Mouse (Mus musculus) T-helper 17 cell (primary cell): Measurements from ENCODE around the gene Rnase10.
"Not testable (repeated sequence)": the region's sequence is repeated elsewhere in the genome, so short reads cannot be mapped to it uniquely, and the experiment has no call there.

Experiments
- in situ Hi-C, 2 experiments: fragments of 300-600 bp; cut with MboI, MseI; formaldehyde crosslinking; loops; 1 replicate in 1 of 2; 2 replicates in 1 of 2; pipeline ENCODE4 v1.15.1; 2025; ENCODE audit warnings: high pct_unique_total_duplicates in 2 of 2

The Rnase10 gene

GRCm38 (mm10) chr14:51007152-51007801 lies at the start of gene Rnase10:
Gene Rnase10, plus strand, starts transcription at chr14:51007751.
- in situ Hi-C loops: no loop called here

- in situ Hi-C loops: not testable (repeated sequence)
Observed at GRCm38 (mm10) chr14:50958289-50958995, 49.1 kb upstream of the Rnase10 start.

DNA sequence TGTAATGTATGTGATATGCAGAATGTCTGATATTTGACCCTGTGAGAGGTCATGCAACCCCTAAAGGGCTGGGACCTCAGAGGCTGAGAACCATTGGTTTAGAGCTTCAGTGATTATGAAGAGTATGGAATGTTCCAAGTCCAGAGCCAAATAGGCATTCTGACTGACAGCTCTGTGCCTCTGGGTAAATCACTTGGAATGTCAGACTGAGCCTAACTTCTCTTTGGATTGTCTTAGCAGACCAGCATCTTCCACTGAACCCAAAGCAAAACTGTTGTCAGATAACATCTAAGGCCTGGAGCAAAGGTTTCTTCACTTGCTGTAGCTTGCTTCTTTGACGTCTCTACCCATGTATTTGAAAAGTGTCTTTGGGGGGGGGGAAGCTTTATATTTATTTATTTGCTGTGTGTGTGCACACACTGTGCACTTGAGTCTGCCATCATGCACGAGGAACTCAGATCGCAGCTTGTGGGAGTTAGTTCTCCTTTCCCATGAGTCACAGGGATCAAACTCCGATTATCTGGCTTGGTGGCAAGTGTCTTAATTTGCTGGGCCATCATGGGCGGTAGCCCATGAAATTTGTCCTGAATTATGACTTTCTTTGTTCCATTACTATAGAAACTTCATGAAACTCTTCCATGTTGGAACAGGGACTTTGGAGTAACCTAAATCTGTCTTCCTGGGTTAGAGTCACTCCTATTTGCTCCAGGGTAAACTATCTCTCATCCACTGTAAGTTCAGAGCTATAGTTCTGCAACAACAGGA lies 39.2 kb upstream of the Rnase10 start:
- in situ Hi-C loops: no loop called here

DNA sequence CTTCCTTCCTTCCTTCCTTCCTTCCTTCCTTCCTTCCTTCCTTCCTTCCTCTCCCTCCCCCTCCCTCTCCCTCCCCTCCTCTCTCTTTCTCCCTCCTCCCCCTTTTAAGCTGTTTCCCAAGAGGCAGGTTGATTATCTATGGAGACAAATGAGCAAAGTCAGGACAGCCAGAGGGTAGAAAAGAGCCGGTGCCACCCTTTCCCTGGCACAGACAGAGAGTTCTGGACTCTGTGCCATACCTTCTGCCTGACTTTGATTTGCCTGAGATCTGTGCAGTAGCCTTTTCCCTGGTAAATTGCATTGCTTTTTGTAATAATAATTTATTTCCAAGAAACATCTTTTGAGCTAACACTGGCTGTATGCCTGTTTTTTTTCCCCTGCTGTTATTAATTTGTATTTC lies 38.5 kb upstream of the Rnase10 start:
- in situ Hi-C loops: no loop called here

DNA sequence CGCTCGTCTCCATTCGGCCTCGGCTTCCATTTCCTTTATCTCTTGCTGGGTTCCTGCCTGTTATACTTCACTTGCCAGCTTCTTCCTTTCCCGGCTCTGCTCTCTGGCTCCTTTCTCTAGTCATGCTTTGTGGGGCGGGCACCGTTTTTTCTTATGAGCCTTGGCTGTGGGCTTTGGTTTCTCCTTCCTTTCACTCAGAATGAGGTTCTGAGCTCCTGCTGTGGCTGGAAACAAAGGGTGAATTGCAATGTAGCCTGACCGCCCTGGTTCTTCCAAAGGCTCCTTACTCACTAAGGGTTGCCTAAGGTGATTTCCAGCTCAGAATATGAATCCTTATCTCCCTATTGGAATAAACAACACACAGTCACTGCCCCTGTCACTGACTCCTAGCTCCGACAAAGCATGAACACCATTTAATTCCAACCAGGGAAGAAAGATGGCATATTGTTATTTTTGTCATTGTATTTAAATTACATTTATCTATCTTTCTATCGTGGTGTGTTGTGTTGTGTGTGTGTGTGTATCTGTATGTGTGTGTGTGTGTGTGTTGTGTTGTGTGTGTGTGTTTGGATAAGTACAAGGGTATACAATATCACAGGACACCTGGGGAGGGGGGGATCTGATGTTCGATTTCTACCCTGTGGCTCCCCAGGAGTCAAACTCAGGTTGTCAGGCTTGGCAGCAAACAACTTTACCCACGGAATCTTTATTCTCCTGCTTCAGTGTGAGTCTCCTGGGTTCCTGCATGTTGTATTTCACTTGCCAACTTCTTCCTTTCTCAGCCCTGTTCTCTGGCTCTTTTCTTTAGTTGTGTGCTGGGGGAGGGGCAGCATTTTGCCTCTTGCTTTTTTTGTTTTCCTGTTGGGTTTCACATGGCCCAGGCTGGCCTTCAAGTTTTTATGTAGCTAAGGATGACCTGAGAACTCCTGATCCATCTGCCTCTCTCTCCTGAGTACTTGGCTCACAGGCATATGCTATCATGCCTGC lies 37.7 kb upstream of the Rnase10 start:
- in situ Hi-C loops: no loop called here

DNA sequence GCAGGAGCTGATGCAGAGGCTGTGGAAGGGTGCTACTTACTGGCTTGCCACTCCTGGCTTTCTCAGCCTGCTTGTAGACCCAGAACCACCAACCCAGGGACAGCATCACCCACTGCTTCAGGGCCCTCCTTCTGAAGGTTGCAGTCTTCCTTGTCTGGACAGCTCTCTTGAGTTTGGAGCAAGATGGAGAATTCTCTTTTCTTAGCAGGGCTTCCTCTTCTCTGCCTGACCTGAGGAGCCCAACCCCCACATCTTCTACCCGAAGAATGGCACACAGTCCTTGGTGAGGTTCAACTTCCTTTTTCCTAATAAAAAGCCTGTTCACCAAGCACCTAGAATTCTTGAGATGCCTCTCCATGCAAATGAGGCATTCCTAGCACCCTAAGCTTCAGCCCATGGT lies 36.7 kb upstream of the Rnase10 start:
- in situ Hi-C loops: no loop called here

GRCm38 (mm10) chr14:50973054-50973453 lies 34.5 kb upstream of the Rnase10 start:
- in situ Hi-C loops: not testable (repeated sequence)

- in situ Hi-C loops: no loop called here
Observed at GRCm38 (mm10) chr14:50973700-50974099, 33.9 kb upstream of the Rnase10 start.

- in situ Hi-C loops: no loop called here
Observed at GRCm38 (mm10) chr14:50975001-50975400, 32.5 kb upstream of the Rnase10 start.

DNA sequence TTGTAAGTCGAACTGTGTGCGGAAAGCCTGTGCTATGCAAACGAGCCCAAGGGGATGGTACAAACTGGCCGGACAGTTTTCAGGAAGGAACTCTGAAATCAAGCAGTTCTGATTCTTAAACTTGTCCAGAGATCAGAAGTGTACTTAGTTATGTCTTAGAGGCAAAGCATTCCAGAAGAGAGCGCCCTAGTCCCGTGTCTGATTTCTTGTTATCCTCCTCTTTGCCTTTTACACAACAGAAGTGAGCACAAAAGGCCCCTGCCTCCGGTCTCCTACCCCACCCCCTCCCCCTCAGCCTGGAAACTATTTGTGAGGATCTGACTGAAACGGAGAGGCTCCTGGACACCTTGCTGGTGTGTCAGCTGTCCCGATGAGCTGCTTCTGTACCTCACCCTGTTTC lies 30.9 kb upstream of the Rnase10 start:
- in situ Hi-C loops: no loop called here

DNA sequence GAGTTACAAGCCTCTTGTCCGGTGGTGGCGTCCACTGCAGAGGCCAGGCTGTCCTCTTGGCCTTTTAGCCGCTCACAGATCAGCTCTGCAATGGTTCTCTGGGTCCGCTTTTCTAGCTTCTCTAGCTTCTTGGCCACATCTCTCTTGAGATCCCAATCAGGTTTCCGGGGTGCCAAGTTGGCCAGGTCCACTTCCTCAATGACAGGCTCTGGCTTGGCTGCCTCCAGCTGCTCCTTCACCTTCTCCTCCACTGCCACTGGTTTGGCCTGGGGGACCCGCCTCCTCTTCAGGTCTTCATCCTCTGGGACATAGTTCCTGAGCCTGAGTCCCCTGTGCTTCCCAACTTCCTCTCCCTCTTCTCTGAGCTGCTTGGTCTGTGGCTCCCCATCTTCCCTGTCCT lies 29.1 kb upstream of the Rnase10 start:
- in situ Hi-C loops: not testable (repeated sequence)

- in situ Hi-C loops: loop anchor here in 1 of 2 experiments (10.0 kb wide), 1 partner anchor 265 kb away; no protein-coding TSS in a partner anchor
Observed at GRCm38 (mm10) chr14:50979631-50980030, 27.9 kb upstream of the Rnase10 start.

DNA sequence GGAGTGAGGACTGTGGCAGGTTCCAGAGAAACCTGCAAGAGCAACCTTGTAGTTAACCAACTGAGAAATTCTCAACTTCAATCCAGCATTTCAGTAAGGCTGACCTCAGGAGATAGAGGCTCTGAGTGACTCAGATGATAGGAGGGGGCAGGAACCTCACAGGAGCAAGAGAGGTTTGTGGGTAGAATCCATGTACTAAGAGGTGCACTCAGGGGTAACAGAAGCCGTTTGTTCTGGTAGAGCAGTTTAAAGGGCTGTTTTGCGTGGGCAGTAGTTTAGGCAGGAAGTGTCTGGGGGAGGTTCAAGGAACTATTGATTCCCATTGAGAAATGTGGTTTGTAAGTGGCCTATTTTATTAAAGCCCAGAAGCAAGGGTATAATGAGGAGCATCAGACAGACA lies 26.3 kb upstream of the Rnase10 start:
- in situ Hi-C loops: loop anchor here in 1 of 2 experiments (10.0 kb wide), 1 partner anchor 264 kb away; no protein-coding TSS in a partner anchor

- in situ Hi-C loops: loop anchor here in 1 of 2 experiments (10.0 kb wide), 1 partner anchor 263 kb away; no protein-coding TSS in a partner anchor
Observed at GRCm38 (mm10) chr14:50981837-50982236, 25.7 kb upstream of the Rnase10 start.

- in situ Hi-C loops: loop anchor here (5.0 to 10.0 kb wide), 2 partner anchors 35 to 257 kb away; no protein-coding TSS in a partner anchor
Observed at GRCm38 (mm10) chr14:50987668-50988067, 19.9 kb upstream of the Rnase10 start.

- in situ Hi-C loops: no loop called here
Observed at GRCm38 (mm10) chr14:50991037-50991436, 16.5 kb upstream of the Rnase10 start.

DNA sequence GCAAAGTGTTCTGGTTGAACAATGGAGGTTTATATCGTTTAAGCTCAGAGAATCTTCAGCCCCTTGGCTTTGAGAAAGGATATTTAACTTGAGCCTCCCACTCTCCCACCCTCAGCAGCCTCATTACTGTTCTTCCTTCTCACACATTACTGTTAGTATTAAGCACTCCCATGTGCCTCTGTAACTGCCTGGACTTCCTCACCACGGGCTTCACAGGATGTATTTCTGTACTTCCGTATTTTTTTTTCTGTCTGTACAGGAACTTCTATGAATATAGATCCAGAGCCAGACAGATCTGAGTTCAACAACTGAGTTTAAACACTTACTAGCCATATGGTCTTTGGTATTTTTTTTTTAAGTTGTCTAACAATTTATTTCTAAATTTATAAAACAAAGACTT lies 10.5 kb upstream of the Rnase10 start:
- in situ Hi-C loops: no loop called here

GRCm38 (mm10) chr14:50997999-50998666 lies 9.4 kb upstream of the Rnase10 start:
- in situ Hi-C loops: no loop called here

GRCm38 (mm10) chr14:51007914-51008713 lies 563 bp downstream of the Rnase10 start:
- in situ Hi-C loops: no loop called here

GRCm38 (mm10) chr14:51008781-51009180 lies 1.2 kb downstream of the Rnase10 start:
- in situ Hi-C loops: no loop called here
